10 mouse cellular contexts compared by ENCODE assay signal in the genomic region with DNA sequence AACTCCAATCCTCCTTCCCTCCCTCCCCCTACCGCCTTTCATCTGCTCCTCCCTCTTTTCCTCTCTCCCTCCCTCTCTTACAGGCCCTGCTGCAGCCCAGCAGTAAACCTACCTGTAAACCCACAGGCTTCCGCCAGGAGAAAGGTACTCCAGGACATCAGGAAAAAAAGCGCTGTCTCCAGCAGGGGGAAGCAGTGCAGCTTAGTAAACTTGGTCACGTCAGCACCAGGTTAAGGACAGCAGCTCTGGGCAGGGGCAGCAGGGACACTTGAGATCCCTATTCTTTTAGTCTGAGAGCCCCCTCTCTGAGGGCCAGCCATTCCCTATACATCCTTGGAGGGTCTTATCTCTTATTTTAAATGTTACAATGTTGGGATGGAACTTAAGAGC.
A peak's percentile ranks its signal among the peaks of the same experiment; 100 is the strongest.
DNase-seq lines count a peak whose midpoint lies in the region; ATAC-seq and TF ChIP-seq lines count a peak whose summit lies in the region.
"Had no signal": no experiment of that assay in that cellular context is flagged by ENCODE, and none has a peak within 500 bp of the region (broad histone marks: within the 10 kb centered on the region; RNA-seq: fewer than 3 reads in every experiment).

No protein-coding gene starts in this region.

- DNase-seq in layer of hippocampus, adult 2 months (ENCODE audit: low spot score in 2 of 2): peak in 1 of 2 experiments; percentile 15
- DNase-seq in layer of hippocampus, postnatal 14 days (ENCODE audit: low spot score in 2 of 2): no peak
- DNase-seq in ZHBTc4 (ENCODE audit: low read depth, low spot score): peak; percentile 81
- peak; percentile 63 for DNase-seq in embryo, embryonic 11 days
- peak; percentile 66 for DNase-seq in hindbrain, embryonic 14.5 days (ENCODE audit: low spot score)
- peak; percentile 70 for DNase-seq in limb, embryonic 11.5 days (ENCODE audit: low spot score)
- peak; percentile 50 for DNase-seq in thymus, postnatal 4 days

- H3K4me2 ChIP-seq in hindbrain, embryonic 14.5 days (replicated peaks): no peak overlapping the region
- H3K4me2 ChIP-seq in limb, embryonic 11.5 days (ENCODE audit: low read depth, severe bottlenecking): no peak overlapping the region
- no peak overlapping the region for H3K4me2 ChIP-seq in myocyte (ENCODE audit: low read depth)
- H3K4me2 ChIP-seq: embryonic facial prominence, embryonic 15.5 days; neural tube, embryonic 13.5 days had no signal

- H3K9me3 ChIP-seq in hindbrain, embryonic 14.5 days (ENCODE audit: control insufficient read depth, low read length): no peaks in the 10 kb centered on the region
- no peaks in the 10 kb centered on the region for H3K9me3 ChIP-seq in limb, embryonic 11.5 days (ENCODE audit: control insufficient read depth, low read length)
- H3K9me3 ChIP-seq: embryonic facial prominence, embryonic 15.5 days; neural tube, embryonic 13.5 days had no signal

- H3K4me1 ChIP-seq in hindbrain, embryonic 14.5 days (replicated peaks; ENCODE audit: control insufficient read depth, insufficient read depth, low read length): no peaks in the 10 kb centered on the region
- no peaks in the 10 kb centered on the region for H3K4me1 ChIP-seq in limb, embryonic 11.5 days (ENCODE audit: control insufficient read depth, insufficient read depth, low read length)
- H3K4me1 ChIP-seq: embryonic facial prominence, embryonic 15.5 days; neural tube, embryonic 13.5 days had no signal

- 17% methylated on average over 4 of the region's 4 CpGs for WGBS in hindbrain, embryonic 14.5 days
- WGBS in limb, embryonic 11.5 days: 6% methylated on average over 4 of the region's 4 CpGs

- no peaks in the 10 kb centered on the region for H3K36me3 ChIP-seq in hindbrain, embryonic 14.5 days (replicated peaks; ENCODE audit: control insufficient read depth, insufficient read depth)
- H3K36me3 ChIP-seq in limb, embryonic 11.5 days (ENCODE audit: control insufficient read depth, insufficient read depth, low read length): no peaks in the 10 kb centered on the region
- no peaks in the 10 kb centered on the region for H3K36me3 ChIP-seq in myocyte (ENCODE audit: control insufficient read depth, insufficient read depth)
- H3K36me3 ChIP-seq: embryonic facial prominence, embryonic 15.5 days; neural tube, embryonic 13.5 days had no signal

- no peak overlapping the region for H3K9ac ChIP-seq in hindbrain, embryonic 14.5 days
- H3K9ac ChIP-seq in limb, embryonic 11.5 days (ENCODE audit: low read length): no peak overlapping the region
- H3K9ac ChIP-seq: embryonic facial prominence, embryonic 15.5 days; neural tube, embryonic 13.5 days had no signal

- no peaks in the 10 kb centered on the region for H3K27me3 ChIP-seq in hindbrain, embryonic 14.5 days (ENCODE audit: control insufficient read depth, insufficient read depth, low read length)
- H3K27me3 ChIP-seq in limb, embryonic 11.5 days (ENCODE audit: control insufficient read depth, insufficient read depth, low read length): no peaks in the 10 kb centered on the region
- no peaks in the 10 kb centered on the region for H3K27me3 ChIP-seq in myocyte (ENCODE audit: control insufficient read depth, insufficient read depth, insufficient read length)
- H3K27me3 ChIP-seq: embryonic facial prominence, embryonic 15.5 days; neural tube, embryonic 13.5 days had no signal

- peak; percentile 59 for TF ChIP-seq CTCF in layer of hippocampus, adult 2 months (conservative IDR thresholded peaks at IDR 0.05)

- no peak for TF ChIP-seq POLR2A in myocyte (IDR thresholded peaks at IDR 0.05; ENCODE audit: insufficient read length, low read depth)

- no peaks in the 10 kb centered on the region for H3K79me2 ChIP-seq in myocyte (ENCODE audit: control insufficient read depth, insufficient read depth)

- H3ac ChIP-seq in myocyte (ENCODE audit: control insufficient read depth, insufficient read length): no peak overlapping the region

- no peak overlapping the region for H3K27ac ChIP-seq in layer of hippocampus, adult 2 months
- no peak overlapping the region for H3K27ac ChIP-seq in hindbrain, embryonic 14.5 days
- no peak overlapping the region for H3K27ac ChIP-seq in limb, embryonic 11.5 days (replicated peaks; ENCODE audit: low read depth, low read length)
- H3K27ac ChIP-seq: embryonic facial prominence, embryonic 15.5 days; neural tube, embryonic 13.5 days had no signal

- H3K4me3 ChIP-seq in layer of hippocampus, adult 2 months: no peak overlapping the region
- no peak overlapping the region for H3K4me3 ChIP-seq in hindbrain, embryonic 14.5 days (replicated peaks; ENCODE audit: low read length)
- no peak overlapping the region for H3K4me3 ChIP-seq in limb, embryonic 11.5 days (ENCODE audit: low read depth, low read length)
- H3K4me3 ChIP-seq in myocyte: no peak overlapping the region
- H3K4me3 ChIP-seq: embryonic facial prominence, embryonic 15.5 days; neural tube, embryonic 13.5 days had no signal

- ATAC-seq in hindbrain, embryonic 14.5 days (ENCODE audit: low FRiP score): no peak; the same call in 1 of the 2 replicates
- ATAC-seq in limb, embryonic 11.5 days (ENCODE audit: insufficient number of reproducible peaks, low FRiP score, low TSS enrichment, low read depth): 0 out of 2 replicates have a peak, but pooled peaks have one; percentile 47

TF ChIP-seq in myocyte, 11 proteins besides CTCF, POLR2A, EP300 and RAD21:
- TF ChIP-seq MYOD1 (IDR thresholded peaks at IDR 0.05; ENCODE audit: control insufficient read depth in 1 of 3, insufficient read length in 2 of 3, low read depth in 2 of 3): no peak
- peak; percentile 62 for TF ChIP-seq REST (IDR thresholded peaks at IDR 0.05; ENCODE audit: insufficient read depth, insufficient read length)

Comparison
In these comparisons a context has a peak if more than half of its experiments do, and no peak if none do; other contexts are left out.
1. DNase-seq: peak in ZHBTc4 (single experiment), embryo, embryonic 11 days (single experiment), hindbrain, embryonic 14.5 days (single experiment), limb, embryonic 11.5 days (single experiment) and thymus, postnatal 4 days (single experiment); none in layer of hippocampus, postnatal 14 days (0 of 2).